Mouse (Mus musculus) MEL (cell line): ENCODE results near the gene Efna5. TPM values are rescaled to one million over a fixed set of nuclear protein-coding genes. Genes with fewer than 3 reads are reported as not detected.

Experiments used
- DNase-seq: peaks from one replicate; pipeline ENCODE4 v3.0.0; 2011; ENCODE audit warnings: low read depth, low spot score
- H3K27ac ChIP-seq: 2 replicates; pipeline ENCODE4 v1.5.1; 2012; ENCODE audit warnings: low read depth, mild to moderate bottlenecking, control low read depth, low read length, moderate library complexity; ENCODE audit not compliant: control insufficient read depth
- H3K27me3 ChIP-seq, 2 experiments: fragments of 150-350 bp in 1 of 2; sonication (generic) in 1 of 2; 2 replicates each; pipeline ENCODE4 v1.6.1; 2012; ENCODE audit warnings: low read length in 2 of 2, mild to moderate bottlenecking in 2 of 2, improper control_type of control experiment in 1 of 2, moderate library complexity in 1 of 2; ENCODE audit not compliant: insufficient read depth in 2 of 2, control insufficient read depth in 1 of 2
- H3K36me3 ChIP-seq, 2 experiments: 2 replicates each; pipeline ENCODE4 v1.6.1; 2012 to 2014; ENCODE audit warnings: low read length in 2 of 2, improper control_type of control experiment in 1 of 2, inconsistent platforms in 1 of 2, mild to moderate bottlenecking in 1 of 2; ENCODE audit not compliant: insufficient read depth in 2 of 2, control insufficient read depth in 1 of 2
- H3K4me1 ChIP-seq, 2 experiments: fragments of 150-350 bp in 1 of 2; sonication (generic) in 1 of 2; 2 replicates each; pipeline ENCODE4 v1.6.1; 2012; ENCODE audit warnings: low read length in 2 of 2, improper control_type of control experiment in 1 of 2, mild to moderate bottlenecking in 1 of 2; ENCODE audit not compliant: insufficient read depth in 2 of 2, control insufficient read depth in 1 of 2
- H3K4me3 ChIP-seq, 2 experiments: fragments of 150-350 bp in 1 of 2; sonication (generic) in 1 of 2; 2 replicates each; pipeline ENCODE4 v1.5.1; 2012; ENCODE audit warnings: low read depth in 2 of 2, low read length in 2 of 2, mild to moderate bottlenecking in 2 of 2, moderate library complexity in 2 of 2, control low read depth in 1 of 2, improper control_type of control experiment in 1 of 2; ENCODE audit not compliant: control insufficient read depth in 1 of 2, insufficient read depth in 1 of 2
- H3K79me2 ChIP-seq: 2 replicates; pipeline ENCODE4 v1.6.1; 2012; ENCODE audit warnings: mild to moderate bottlenecking, low read length, moderate library complexity; ENCODE audit not compliant: control insufficient read depth, poor library complexity, insufficient read depth
- H3K9ac ChIP-seq: 2 replicates; pipeline ENCODE4 v1.6.1; 2012; ENCODE audit warnings: low read depth, mild to moderate bottlenecking, control low read depth, low read length, moderate library complexity; ENCODE audit not compliant: control insufficient read depth, poor library complexity, severe bottlenecking
- H3K9me3 ChIP-seq: fragments of 150-350 bp; sonication (generic); replicated peaks from 2 replicates; pipeline ENCODE4 v1.6.1; 2012; ENCODE audit warnings: mild to moderate bottlenecking, low read length, improper control_type of control experiment, moderate library complexity; ENCODE audit not compliant: insufficient read depth
- CHD1 ChIP-seq: IDR thresholded peaks from 2 replicates; pipeline ENCODE4 v1.6.1; 2012; ENCODE audit warnings: low read depth, mild to moderate bottlenecking, inconsistent platforms, low read length, improper control_type of control experiment
- CTCF ChIP-seq, 3 experiments: IDR thresholded peaks in 2 of 3; conservative IDR thresholded peaks in 1 of 3; 2 replicates each; pipeline ENCODE4 v1.5.1; 2011 to 2012; ENCODE audit warnings: low read length in 3 of 3, low read depth in 2 of 3, mild to moderate bottlenecking in 2 of 3, improper control_type of control experiment in 1 of 3, inconsistent platforms in 1 of 3, mixed read lengths in 1 of 3, moderate library complexity in 1 of 3; ENCODE audit not compliant: control insufficient read depth in 1 of 3, insufficient read depth in 1 of 3, poor library complexity in 1 of 3, severe bottlenecking in 1 of 3
- E2F4 ChIP-seq: IDR thresholded peaks from 2 replicates; pipeline ENCODE4 v1.6.1; 2011; ENCODE audit warnings: low read depth, low read length, improper control_type of control experiment, borderline replicate concordance
- EP300 ChIP-seq, 2 experiments: IDR thresholded peaks; 2 replicates each; pipeline ENCODE4 v1.6.1; 2011; ENCODE audit warnings: improper control_type of control experiment in 2 of 2, low read length in 2 of 2, low read depth in 1 of 2, mild to moderate bottlenecking in 1 of 2
- ETS1 ChIP-seq: IDR thresholded peaks from 2 replicates; pipeline ENCODE4 v1.6.1; 2012; ENCODE audit warnings: low read depth, mild to moderate bottlenecking, inconsistent platforms, low read length, improper control_type of control experiment, moderate library complexity
- GATA1 ChIP-seq: IDR thresholded peaks from 2 replicates; pipeline ENCODE4 v1.6.1; 2011; ENCODE audit warnings: low read depth, low read length, improper control_type of control experiment
- MAFK ChIP-seq: IDR thresholded peaks from 2 replicates; pipeline ENCODE4 v1.6.1; 2011; ENCODE audit warnings: low read depth, mild to moderate bottlenecking, low read length, improper control_type of control experiment, borderline replicate concordance
- MAX ChIP-seq: IDR thresholded peaks from 2 replicates; pipeline ENCODE4 v1.6.1; 2011; ENCODE audit warnings: low read length, improper control_type of control experiment
- NELFE ChIP-seq: IDR thresholded peaks from 2 replicates; pipeline ENCODE4 v1.6.1; 2011; ENCODE audit warnings: low read depth, low read length, improper control_type of control experiment
- POLR2A ChIP-seq, 2 experiments: IDR thresholded peaks; 2 replicates each; pipeline ENCODE4 v1.6.1; 2011 to 2012; ENCODE audit warnings: low read length in 2 of 2, mild to moderate bottlenecking in 2 of 2, control low read depth in 1 of 2, improper control_type of control experiment in 1 of 2, low read depth in 1 of 2, moderate library complexity in 1 of 2; ENCODE audit not compliant: control insufficient read depth in 1 of 2, insufficient read depth in 1 of 2, poor library complexity in 1 of 2
- POLR2AphosphoS5 ChIP-seq: IDR thresholded peaks from 2 replicates; pipeline ENCODE4 v1.6.1; 2012; ENCODE audit warnings: low read depth, borderline replicate concordance, mild to moderate bottlenecking, inconsistent platforms, low read length, moderate library complexity, mixed read lengths
- RAD21 ChIP-seq: IDR thresholded peaks from 2 replicates; pipeline ENCODE4 v1.6.1; 2011; ENCODE audit warnings: mild to moderate bottlenecking, low read depth, low read length, improper control_type of control experiment
- RCOR1 ChIP-seq: IDR thresholded peaks from 2 replicates; pipeline ENCODE4 v1.6.1; 2012; ENCODE audit warnings: low read depth, mild to moderate bottlenecking, inconsistent platforms, low read length, improper control_type of control experiment
- SIN3A ChIP-seq: IDR thresholded peaks from 2 replicates; pipeline ENCODE4 v1.6.1; 2012; ENCODE audit warnings: low read length, improper control_type of control experiment, inconsistent platforms
- USF1 ChIP-seq: IDR thresholded peaks from 2 replicates; pipeline ENCODE4 v1.6.1; 2014; ENCODE audit warnings: low read depth, mild to moderate bottlenecking, inconsistent platforms, low read length, improper control_type of control experiment, moderate library complexity
- ZC3H11A ChIP-seq: IDR thresholded peaks from 2 replicates; pipeline ENCODE4 v1.6.1; 2012; ENCODE audit warnings: low read depth, mild to moderate bottlenecking, inconsistent platforms, low read length, improper control_type of control experiment
- ZMIZ1 ChIP-seq: IDR thresholded peaks from 2 replicates; pipeline ENCODE4 v1.6.1; 2012; ENCODE audit warnings: low read depth, mild to moderate bottlenecking, inconsistent platforms, low read length, improper control_type of control experiment, moderate library complexity
- polyA plus RNA-seq, 2 experiments: library from polyadenylated mRNA; stranded (reverse) in 1 of 2; unstranded in 1 of 2; fragments of >175 nt in 1 of 2; fragments of >200 nt in 1 of 2; gene quantifications; 2 replicates each; pipeline versions ENCODE4 v1.2.1 to v1.2.4; 2012; ENCODE audit warnings: low replicate concordance in 2 of 2, low read depth in 1 of 2; ENCODE audit not compliant: insufficient read length in 2 of 2, insufficient read depth in 1 of 2, missing spikeins in 1 of 2
- total RNA-seq: library from RNA; depleted of rRNA; stranded (reverse); fragments of 300-350 nt; gene quantifications from 2 replicates; pipeline ENCODE4 v1.2.3, GENCODE M21; 2012

Efna5 gene
- total and polyA plus RNA-seq, 3 experiments, result not detected

DNA sequence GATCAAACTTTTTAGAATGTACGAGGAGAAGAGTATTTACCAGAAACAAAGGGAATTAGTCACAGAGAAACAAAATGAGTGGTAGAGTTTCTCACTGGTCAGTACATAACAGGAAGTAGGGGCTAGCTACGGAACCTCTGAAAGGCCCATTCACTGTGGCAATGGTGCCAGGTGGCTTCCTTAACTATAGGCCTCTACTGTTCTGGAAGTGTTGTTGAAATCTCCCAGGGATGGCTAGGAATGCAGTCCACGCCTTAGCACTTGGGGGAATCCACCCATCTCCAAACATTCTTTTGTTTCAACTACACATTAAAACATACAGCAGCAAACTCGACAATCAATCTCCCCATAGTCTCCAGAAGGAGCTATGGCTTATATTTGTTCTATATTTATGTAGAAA is 191.5 kb downstream of the Efna5 start:
- Histone ChIP-seq H3K4me1 (no peaks in the 10 kb centered on the region), H3K4me3 (no peak overlapping the region), H3K36me3 (no peaks in the 10 kb centered on the region), H3K9me3 (no peaks in the 10 kb centered on the region), H3K79me2 (no peaks in the 10 kb centered on the region), H3K9ac (no peak overlapping the region), H3K27me3 (no peaks in the 10 kb centered on the region), H3K27ac (no peak overlapping the region)
- TF ChIP-seq EP300 (IDR thresholded peaks at IDR 0.05; ENCODE audit: low read depth in 1 of 2, low read length in 2 of 2), result no peak
- no peak for TF ChIP-seq RAD21
- TF ChIP-seq GATA1, result no peak
- no peak for TF ChIP-seq ZC3H11A
- TF ChIP-seq CTCF (IDR thresholded peaks at IDR 0.05 in 2 of 3, conservative IDR thresholded peaks at IDR 0.05 in 1 of 3; ENCODE audit: control insufficient read depth in 1 of 3, insufficient read depth in 1 of 3, low read depth in 2 of 3, low read length in 3 of 3, poor library complexity in 1 of 3, severe bottlenecking in 1 of 3), result no peak
- TF ChIP-seq E2F4, result no peak
- no peak for TF ChIP-seq RCOR1
- TF ChIP-seq POLR2AphosphoS5, result no peak
- TF ChIP-seq CHD1, result no peak
- no peak for TF ChIP-seq ZMIZ1
- no peak for TF ChIP-seq MAX
- TF ChIP-seq SIN3A, result no peak
- no peak for DNase-seq

DNA sequence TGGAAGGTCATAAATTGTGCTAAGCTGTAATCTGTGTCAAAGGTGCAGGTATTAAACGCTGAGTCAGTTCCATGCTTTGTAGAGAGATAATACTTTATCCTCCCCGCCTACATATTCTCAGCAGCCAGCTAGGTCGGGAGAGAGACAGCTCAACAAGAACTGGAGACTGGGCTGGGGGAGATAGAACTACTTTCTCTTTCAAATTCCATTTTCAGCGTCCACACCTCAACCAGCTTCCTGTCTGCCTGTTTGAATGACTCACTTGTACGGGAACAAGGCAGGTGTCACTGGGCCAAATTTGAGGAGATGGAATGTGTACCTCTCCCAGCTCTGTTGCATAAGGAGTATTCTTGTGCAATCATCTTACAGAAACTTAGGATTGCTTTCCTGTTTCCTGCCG is 193.7 kb downstream of the Efna5 start:
- DNase-seq, result peak; percentile 76
- Histone ChIP-seq H3K27me3 (no peaks in the 10 kb centered on the region), H3K4me1 (no peaks in the 10 kb centered on the region), H3K27ac (no peak overlapping the region), H3K36me3 (no peaks in the 10 kb centered on the region), H3K9ac (no peak overlapping the region), H3K4me3 (peak overlapping the region; percentile 10 to 23), H3K79me2 (no peaks in the 10 kb centered on the region), H3K9me3 (no peaks in the 10 kb centered on the region)
- TF ChIP-seq RCOR1 (peak; percentile 78; the same call in 1 of the 2 replicates), POLR2A (IDR thresholded peaks at IDR 0.05; ENCODE audit: control insufficient read depth in 1 of 2, insufficient read depth in 1 of 2, low read depth in 1 of 2, low read length in 2 of 2, poor library complexity in 1 of 2) (no peak), NELFE (no peak), ETS1 (peak; percentile 55), EP300 (IDR thresholded peaks at IDR 0.05; ENCODE audit: low read depth in 1 of 2, low read length in 2 of 2) (peak; percentile 75 to 76), MAX (no peak), USF1 (no peak), GATA1 (peak; percentile 80), MAFK (peak; percentile 90), E2F4 (no peak), RAD21 (no peak)
